Mouse (Mus musculus): Measurements from ENCODE around the gene Ceacam15. TPM values are rescaled to one million over a fixed set of nuclear protein-coding genes. Genes with fewer than 3 reads are reported as not detected.
"Not testable (repeated sequence)": the region's sequence is repeated elsewhere in the genome, so short reads cannot be mapped to it uniquely, and the experiment has no call there.

Ceacam15 gene
- not detected in 2 replicates for polyA plus RNA-seq (2014; fragmentation: Nextera tagmentation; extraction: Ambion mirVana)

DNA sequence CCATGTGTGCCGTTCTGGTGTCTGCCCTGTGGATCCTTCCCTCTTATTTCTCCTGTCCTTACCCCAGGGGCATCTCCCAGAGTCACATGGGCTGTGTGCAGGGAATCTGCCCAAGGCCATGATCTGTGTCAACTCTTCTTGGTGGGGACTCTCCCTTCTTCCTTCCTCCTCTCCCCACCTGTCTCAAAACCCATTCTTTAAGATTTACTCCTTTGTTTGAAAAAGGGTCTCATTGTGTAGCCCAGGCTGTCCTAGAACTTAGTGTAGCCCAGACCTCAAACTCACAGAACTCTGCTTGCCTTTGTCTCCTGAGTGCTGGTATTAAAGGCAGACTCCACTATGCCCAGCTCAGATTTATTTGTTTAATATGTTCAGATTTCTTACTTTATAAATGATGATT, at the start of gene Ceacam15:
Ceacam15 (minus strand) TSS at position 101 of the 400 bp plus-strand sequence.
- Histone ChIP-seq H3K27me3 (replicated peaks; ENCODE audit: control insufficient read depth, insufficient read depth, low read length) (no peaks in the 10 kb centered on the region), H3K4me3 (ENCODE audit: low read depth, low read length) (no peak within 1 kb of the TSS), H3K36me3 (ENCODE audit: control insufficient read depth, insufficient read depth, low read length) (no peaks in the 10 kb centered on the region), H3K27ac (ENCODE audit: low read depth, low read length) (no peak within 1 kb of the TSS), H3K4me1 (ENCODE audit: control insufficient read depth, insufficient read depth, low read length) (no peaks in the 10 kb centered on the region), H3K9me3 (replicated peaks; ENCODE audit: control insufficient read depth, low read length) (no peaks in the 10 kb centered on the region), H3K9ac (ENCODE audit: low read length) (no peak within 1 kb of the TSS), H3K4me2 (ENCODE audit: low read length) (no peak within 1 kb of the TSS)
- ATAC-seq (no peak), DNase-seq (ENCODE audit: low spot score) (no peak)
- WGBS: 42% methylated on average over 1 of the region's 1 CpGs

GRCm38 (mm10) chr7:16722490-16722889, 47.0 kb upstream of the Ceacam15 start:
- H3K4me1 ChIP-seq (ENCODE audit: control insufficient read depth, insufficient read depth, low read length); DNase-seq (ENCODE audit: low spot score); H3K4me3 ChIP-seq (ENCODE audit: low read depth, low read length); H3K4me2 ChIP-seq (ENCODE audit: low read length); H3K27ac ChIP-seq (ENCODE audit: low read depth, low read length); ATAC-seq; H3K9ac ChIP-seq (ENCODE audit: low read length); H3K36me3 ChIP-seq (ENCODE audit: control insufficient read depth, insufficient read depth, low read length); H3K9me3 ChIP-seq (replicated peaks; ENCODE audit: control insufficient read depth, low read length); H3K27me3 ChIP-seq (replicated peaks; ENCODE audit: control insufficient read depth, insufficient read depth, low read length): not testable (repeated sequence)
- WGBS: 55% methylated on average over 2 of the region's 3 CpGs

GRCm38 (mm10) chr7:16721629-16722028, 46.1 kb upstream of the Ceacam15 start, which contains the start of gene Ceacam9:
TSS of gene Ceacam9 (plus strand) at chr7:16721929.
- no peak within 1 kb of the TSS for H3K9ac ChIP-seq (ENCODE audit: low read length)
- no peak within 1 kb of the TSS for H3K27ac ChIP-seq (ENCODE audit: low read depth, low read length)
- H3K4me3 ChIP-seq (ENCODE audit: low read depth, low read length): no peak within 1 kb of the TSS
- no peaks in the 10 kb centered on the region for H3K4me1 ChIP-seq (ENCODE audit: control insufficient read depth, insufficient read depth, low read length)
- no peak within 1 kb of the TSS for H3K4me2 ChIP-seq (ENCODE audit: low read length)
- no peaks in the 10 kb centered on the region for H3K27me3 ChIP-seq (replicated peaks; ENCODE audit: control insufficient read depth, insufficient read depth, low read length)
- no peaks in the 10 kb centered on the region for H3K9me3 ChIP-seq (replicated peaks; ENCODE audit: control insufficient read depth, low read length)
- H3K36me3 ChIP-seq (ENCODE audit: control insufficient read depth, insufficient read depth, low read length): no peaks in the 10 kb centered on the region
- 83% methylated on average over 2 of the region's 2 CpGs for WGBS
- DNase-seq (ENCODE audit: low spot score) (no peak), ATAC-seq (no peak)

DNA sequence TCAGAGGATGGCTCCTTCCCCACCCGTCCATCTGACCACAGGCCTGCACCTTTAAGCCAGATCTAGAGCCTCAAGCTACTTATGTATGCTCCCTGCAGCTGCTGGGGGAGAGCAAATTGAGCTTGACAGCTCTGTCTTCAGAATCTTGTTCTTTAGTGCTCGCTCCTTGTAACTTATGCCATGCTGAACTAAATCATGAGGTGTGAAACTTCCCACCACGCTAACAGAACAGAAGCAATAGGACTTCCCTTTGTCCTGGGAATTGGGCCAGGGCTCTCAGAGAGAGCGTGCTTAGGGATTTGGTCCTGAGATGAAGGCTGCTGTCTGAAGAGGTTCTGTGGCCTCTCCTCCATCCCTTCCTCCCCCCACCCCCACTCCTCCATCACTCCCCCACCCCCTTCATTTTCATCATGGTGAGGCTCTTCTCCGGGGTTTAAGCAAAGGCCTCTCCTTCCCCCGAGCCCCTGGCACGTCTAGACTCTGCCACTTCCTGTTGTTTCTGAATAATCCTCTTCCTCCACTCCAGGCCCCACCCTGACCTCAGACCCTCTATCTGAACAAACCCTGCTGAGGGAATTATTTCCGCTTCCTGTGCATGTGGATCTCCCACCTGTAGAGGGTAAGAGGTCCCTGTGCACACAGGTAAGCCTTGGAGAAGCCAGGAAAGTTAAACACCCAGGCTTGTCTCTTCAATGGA, 41.1 kb upstream of the Ceacam15 start:
- ATAC-seq; H3K4me3 ChIP-seq (ENCODE audit: low read depth, low read length); H3K9ac ChIP-seq (ENCODE audit: low read length); DNase-seq (ENCODE audit: low spot score); H3K27ac ChIP-seq (ENCODE audit: low read depth, low read length); H3K36me3 ChIP-seq (ENCODE audit: control insufficient read depth, insufficient read depth, low read length); H3K4me2 ChIP-seq (ENCODE audit: low read length); H3K27me3 ChIP-seq (replicated peaks; ENCODE audit: control insufficient read depth, insufficient read depth, low read length); H3K4me1 ChIP-seq (ENCODE audit: control insufficient read depth, insufficient read depth, low read length); H3K9me3 ChIP-seq (replicated peaks; ENCODE audit: control insufficient read depth, low read length): not testable (repeated sequence)
- 42% methylated on average over 8 of the region's 8 CpGs for WGBS

- H3K4me3 ChIP-seq (ENCODE audit: low read depth, low read length): no peak overlapping the region
- DNase-seq (ENCODE audit: low spot score) (no peak), ATAC-seq (no peak)
- no peak overlapping the region for H3K9ac ChIP-seq (ENCODE audit: low read length)
- H3K4me2 ChIP-seq (ENCODE audit: low read length): no peak overlapping the region
- H3K4me1 ChIP-seq (ENCODE audit: control insufficient read depth, insufficient read depth, low read length): no peaks in the 10 kb centered on the region
- no peak overlapping the region for H3K27ac ChIP-seq (ENCODE audit: low read depth, low read length)
- no peaks in the 10 kb centered on the region for H3K36me3 ChIP-seq (ENCODE audit: control insufficient read depth, insufficient read depth, low read length)
- no peaks in the 10 kb centered on the region for H3K9me3 ChIP-seq (replicated peaks; ENCODE audit: control insufficient read depth, low read length)
- H3K27me3 ChIP-seq (replicated peaks; ENCODE audit: control insufficient read depth, insufficient read depth, low read length): no peaks in the 10 kb centered on the region
- WGBS: 79% methylated on average over 13 of the region's 13 CpGs
These were observed 37.3 kb upstream of the Ceacam15 start for GRCm38 (mm10) chr7:16712633-16713415.

- ATAC-seq: no peak
- H3K27me3 ChIP-seq (replicated peaks; ENCODE audit: control insufficient read depth, insufficient read depth, low read length): no peaks in the 10 kb centered on the region
- WGBS: 80% methylated on average over 5 of the region's 5 CpGs
- H3K27ac ChIP-seq (ENCODE audit: low read depth, low read length): no peak overlapping the region
- no peak overlapping the region for H3K4me2 ChIP-seq (ENCODE audit: low read length)
- H3K4me1 ChIP-seq (ENCODE audit: control insufficient read depth, insufficient read depth, low read length): no peaks in the 10 kb centered on the region
- H3K4me3 ChIP-seq (ENCODE audit: low read depth, low read length): no peak overlapping the region
- H3K9ac ChIP-seq (ENCODE audit: low read length): no peak overlapping the region
- no peaks in the 10 kb centered on the region for H3K9me3 ChIP-seq (replicated peaks; ENCODE audit: control insufficient read depth, low read length)
- H3K36me3 ChIP-seq (ENCODE audit: control insufficient read depth, insufficient read depth, low read length): no peaks in the 10 kb centered on the region
- DNase-seq (ENCODE audit: low spot score): no peak
These were observed 35.1 kb upstream of the Ceacam15 start for GRCm38 (mm10) chr7:16710604-16711003.

- no peak for ATAC-seq
- 22% methylated on average over 9 of the region's 9 CpGs for WGBS
- Histone ChIP-seq H3K4me3 (ENCODE audit: low read depth, low read length) (no peak overlapping the region), H3K4me2 (ENCODE audit: low read length) (no peak overlapping the region), H3K9ac (ENCODE audit: low read length) (no peak overlapping the region), H3K27ac (ENCODE audit: low read depth, low read length) (no peak overlapping the region), H3K36me3 (ENCODE audit: control insufficient read depth, insufficient read depth, low read length) (no peaks in the 10 kb centered on the region), H3K9me3 (replicated peaks; ENCODE audit: control insufficient read depth, low read length) (no peaks in the 10 kb centered on the region), H3K27me3 (replicated peaks; ENCODE audit: control insufficient read depth, insufficient read depth, low read length) (no peaks in the 10 kb centered on the region), H3K4me1 (ENCODE audit: control insufficient read depth, insufficient read depth, low read length) (no peaks in the 10 kb centered on the region)
- DNase-seq (ENCODE audit: low spot score): no peak
These were observed 32.7 kb upstream of the Ceacam15 start for GRCm38 (mm10) chr7:16708244-16708643.

GRCm38 (mm10) chr7:16706385-16706784, 30.9 kb upstream of the Ceacam15 start:
- 69% methylated on average over 9 of the region's 9 CpGs for WGBS
- no peak for DNase-seq (ENCODE audit: low spot score)
- no peak overlapping the region for H3K27ac ChIP-seq (ENCODE audit: low read depth, low read length)

DNA sequence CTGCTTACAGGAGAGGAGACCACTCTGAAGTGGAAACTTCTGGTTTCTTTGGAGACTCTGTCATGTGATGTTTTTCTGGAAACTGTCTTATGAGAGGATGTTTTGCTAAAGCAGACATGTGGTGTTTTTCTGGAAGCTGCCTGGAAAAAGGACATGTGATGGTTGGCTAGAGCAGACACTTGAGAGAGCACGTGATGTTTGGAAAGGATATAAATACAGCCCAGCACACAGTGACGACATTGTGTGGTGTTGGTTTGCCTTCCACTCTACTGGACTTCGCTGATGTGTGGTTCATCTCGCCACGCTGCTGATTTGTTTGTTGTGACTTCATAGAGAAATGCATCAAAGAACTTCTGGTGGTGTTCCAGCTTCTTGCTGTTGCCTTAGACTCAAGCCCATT, 25.1 kb upstream of the Ceacam15 start:
- Histone ChIP-seq H3K9ac (ENCODE audit: low read length) (no peak overlapping the region), H3K36me3 (ENCODE audit: control insufficient read depth, insufficient read depth, low read length) (no peaks in the 10 kb centered on the region), H3K4me3 (ENCODE audit: low read depth, low read length) (no peak overlapping the region), H3K4me1 (ENCODE audit: control insufficient read depth, insufficient read depth, low read length) (no peaks in the 10 kb centered on the region), H3K9me3 (replicated peaks; ENCODE audit: control insufficient read depth, low read length) (no peaks in the 10 kb centered on the region), H3K27ac (ENCODE audit: low read depth, low read length) (no peak overlapping the region), H3K27me3 (replicated peaks; ENCODE audit: control insufficient read depth, insufficient read depth, low read length) (no peaks in the 10 kb centered on the region), H3K4me2 (ENCODE audit: low read length) (no peak overlapping the region)
- WGBS: 83% methylated on average over 5 of the region's 5 CpGs
- no peak for ATAC-seq
- no peak for DNase-seq (ENCODE audit: low spot score)

More at GRCm38 (mm10) chr7:16706385-16706784, 30.9 kb upstream of the Ceacam15 start:
- Histone ChIP-seq H3K4me3 (ENCODE audit: low read depth, low read length) (no peak overlapping the region), H3K36me3 (ENCODE audit: control insufficient read depth, insufficient read depth, low read length) (no peaks in the 10 kb centered on the region), H3K4me2 (ENCODE audit: low read length) (no peak overlapping the region), H3K4me1 (ENCODE audit: control insufficient read depth, insufficient read depth, low read length) (no peaks in the 10 kb centered on the region), H3K27me3 (replicated peaks; ENCODE audit: control insufficient read depth, insufficient read depth, low read length) (no peaks in the 10 kb centered on the region), H3K9ac (ENCODE audit: low read length) (no peak overlapping the region), H3K9me3 (replicated peaks; ENCODE audit: control insufficient read depth, low read length) (no peaks in the 10 kb centered on the region)
- ATAC-seq: no peak
